Mouse (Mus musculus): ENCODE results near the gene Gcfc2. TPM values are rescaled to one million over a fixed set of nuclear protein-coding genes. Genes with fewer than 3 reads are reported as not detected.

Gcfc2 gene
- total RNA-seq, 2 experiments from 2014 or later, result 2.5 to 2.8 TPM

DNA sequence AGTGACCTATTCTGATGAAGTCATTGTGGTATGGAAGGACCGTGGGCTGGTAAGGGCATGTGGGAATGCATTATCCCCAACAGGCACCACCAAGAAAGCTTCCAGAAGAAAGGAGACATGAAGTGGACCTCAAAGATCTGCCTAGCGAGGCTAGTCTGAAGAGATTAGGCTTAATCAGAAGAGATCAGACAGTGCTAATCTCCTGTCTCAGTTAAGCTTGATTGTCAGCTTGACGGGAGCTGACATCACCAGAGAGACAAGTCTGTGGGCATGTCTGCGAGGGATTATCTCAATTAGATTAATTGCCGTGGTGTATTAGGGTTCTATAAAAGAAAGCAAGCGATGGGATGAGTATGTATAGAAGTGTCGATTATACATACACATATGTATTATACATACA is 47.7 kb downstream of the Gcfc2 start:
- intact Hi-C loops (cut with DNase I; ENCODE audit: low total_unique reads), result loop anchor here (10.0 kb wide), 1 partner anchor 734 kb away; the partner anchor contains the start of gene Pole4
- DNase-seq, result no peak

- DNase-seq, result no peak
- intact Hi-C loops (cut with DNase I; ENCODE audit: low total_unique reads), result loop anchor here (10.0 kb wide), 1 partner anchor 732 kb away; the partner anchor contains the start of gene Pole4
These were observed 49.1 kb downstream of the Gcfc2 start for GRCm38 (mm10) chr6:81972595-81972994.

GRCm38 (mm10) chr6:81975971-81976621 is 52.6 kb downstream of the Gcfc2 start:
- intact Hi-C loops (cut with DNase I; ENCODE audit: low total_unique reads), result loop anchor here (10.0 kb wide), 1 partner anchor 729 kb away; the partner anchor contains the start of gene Pole4

DNA sequence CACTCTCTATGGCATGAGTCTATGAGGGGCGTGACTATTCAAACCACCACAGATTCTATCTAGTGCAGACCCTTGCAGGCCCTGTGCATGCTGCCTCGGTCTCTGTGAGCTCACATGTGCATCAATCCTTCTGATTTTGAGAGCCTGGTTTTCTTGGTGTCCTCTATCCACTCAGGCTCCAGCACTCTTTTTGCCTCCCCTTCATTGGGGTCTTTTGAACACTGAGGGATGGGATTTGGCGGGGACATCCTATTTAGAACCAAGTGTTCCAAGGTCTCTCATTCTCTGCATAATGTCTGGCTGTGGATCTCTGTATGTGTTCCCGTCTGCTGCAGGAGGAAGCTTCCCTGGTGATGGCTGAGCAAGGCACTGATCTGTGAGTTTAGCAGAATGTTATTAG is 55.8 kb downstream of the Gcfc2 start:
- intact Hi-C loops (cut with DNase I; ENCODE audit: low total_unique reads), result loop anchor here (10.0 kb wide), 1 partner anchor 726 kb away; the partner anchor contains the start of gene Pole4
- DNase-seq, result no peak

More at GRCm38 (mm10) chr6:81975971-81976621, 52.6 kb downstream of the Gcfc2 start:
- peak; percentile 59 for DNase-seq

GRCm38 (mm10) chr6:81986171-81986570 is 62.7 kb downstream of the Gcfc2 start:
- intact Hi-C loops (cut with DNase I; ENCODE audit: low total_unique reads), result loop anchor here (5.0 kb wide), 1 partner anchor 136 kb away; no protein-coding TSS in a partner anchor
- no peak for DNase-seq

GRCm38 (mm10) chr6:81986599-81986998 is 63.1 kb downstream of the Gcfc2 start:
- intact Hi-C loops (cut with DNase I; ENCODE audit: low total_unique reads), result loop anchor here (5.0 kb wide), 1 partner anchor 136 kb away; no protein-coding TSS in a partner anchor
- no peak for DNase-seq

DNA sequence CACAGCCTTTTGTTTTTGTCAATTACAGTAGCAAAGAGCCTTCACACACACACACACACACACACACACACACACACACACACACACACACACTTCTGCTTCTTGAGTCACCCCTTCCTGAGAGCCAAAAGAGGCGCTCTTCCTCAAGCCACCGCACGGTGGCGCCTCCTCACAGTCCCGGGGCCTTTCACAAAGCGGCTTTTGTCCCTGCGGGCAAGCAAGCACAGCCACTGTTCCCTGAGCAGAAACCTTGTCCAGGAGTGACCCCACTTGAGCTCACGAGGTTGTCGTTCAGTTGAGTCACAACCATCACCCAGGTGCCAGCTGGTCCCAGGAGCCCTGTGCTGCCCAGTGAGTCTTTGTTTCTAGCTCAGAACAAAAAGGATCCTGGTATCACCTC is 63.5 kb downstream of the Gcfc2 start:
- DNase-seq, result peak; percentile 76
- intact Hi-C loops (cut with DNase I; ENCODE audit: low total_unique reads), result loop anchor here (5.0 kb wide), 1 partner anchor 135 kb away; no protein-coding TSS in a partner anchor

GRCm38 (mm10) chr6:81987580-81987979 is 64.1 kb downstream of the Gcfc2 start:
- peak; percentile 13 for DNase-seq
- intact Hi-C loops (cut with DNase I; ENCODE audit: low total_unique reads), result loop anchor here (5.0 kb wide), 1 partner anchor 135 kb away; no protein-coding TSS in a partner anchor

DNA sequence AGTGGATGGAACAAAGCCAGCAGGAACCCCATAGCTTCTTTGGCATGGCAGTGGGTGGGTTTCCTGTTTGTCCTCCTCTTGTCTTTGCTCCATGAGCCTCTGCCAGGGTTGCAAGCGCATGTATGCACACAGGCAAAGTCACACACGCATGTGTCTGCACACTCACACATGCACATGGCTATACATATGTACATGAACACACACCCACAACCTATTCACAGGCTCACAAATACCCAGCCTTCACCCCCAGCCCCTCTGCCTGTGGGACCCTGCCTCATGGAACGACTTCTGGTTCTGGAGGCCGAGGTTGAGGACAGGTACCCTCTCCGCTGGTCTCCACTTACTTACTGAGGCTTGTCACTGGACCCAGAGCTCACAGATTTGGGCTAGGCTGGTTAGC is 64.9 kb downstream of the Gcfc2 start:
- no peak for DNase-seq
- intact Hi-C loops (cut with DNase I; ENCODE audit: low total_unique reads), result loop anchor here (5.0 kb wide), 1 partner anchor 134 kb away; no protein-coding TSS in a partner anchor

DNA sequence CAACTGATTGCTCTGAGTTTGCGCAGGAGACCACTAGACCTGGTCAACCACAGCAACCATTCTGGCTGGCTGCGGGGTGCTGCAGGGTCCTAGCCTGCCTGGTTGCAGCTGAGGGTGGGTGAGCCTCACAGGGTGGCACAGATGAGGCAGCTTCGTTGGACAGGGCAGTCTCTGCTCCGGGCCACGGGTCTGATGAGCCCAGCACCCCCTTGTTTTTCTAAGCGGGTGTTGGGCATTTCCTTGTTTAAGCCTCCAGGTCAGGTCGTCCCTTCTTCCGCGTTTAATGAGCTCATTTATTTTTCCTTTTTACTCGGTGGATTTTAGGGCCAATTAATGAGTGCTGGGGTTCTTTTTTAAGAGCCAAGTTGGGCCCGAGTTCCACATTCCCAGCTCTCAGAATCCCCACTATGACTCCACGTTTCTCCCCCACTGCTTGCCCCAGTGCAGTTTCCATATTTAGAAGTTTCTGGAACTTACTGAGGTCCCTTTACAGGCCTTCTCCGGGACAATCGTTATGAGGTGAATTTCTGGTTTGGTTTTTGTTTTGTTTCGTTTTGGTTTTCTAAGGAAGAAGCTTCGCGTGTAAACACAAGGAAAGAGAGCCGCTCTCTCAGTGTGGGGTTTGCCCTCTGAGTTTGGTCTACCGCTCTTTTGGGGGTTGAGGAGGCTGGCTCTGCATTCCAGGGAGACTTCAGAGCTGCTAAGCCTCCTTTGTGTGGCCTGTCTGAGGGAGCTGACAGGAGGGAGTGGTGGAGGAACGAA is 66.8 kb downstream of the Gcfc2 start:
- intact Hi-C loops (cut with DNase I; ENCODE audit: low total_unique reads), result no loop called here
- DNase-seq, result no peak

Small RNA genes within 50 kb of the gene (microRNA-seq; reads per million reads assigned to microRNA genes)
- 0 reads per million in 2 experiments for gene Mir468
- gene Mir7232, result 0 reads per million in 2 experiments

Other genes with a start within 250 kb of the Gcfc2 start
- gene Mrpl19, start 42.3 kb downstream of the Gcfc2 start, total RNA-seq (2021), result 10 to 100 TPM; 24.2 to 24.7 TPM
- 1 to 10 TPM; 1.0 to 1.3 TPM for gene Eva1a, start 117.4 kb downstream of the Gcfc2 start, total RNA-seq (2021)

Data from gastrocnemius, postnatal 14 days (tissue).